Mouse (Mus musculus) embryonic fibroblast, embryonic 13.5 days (primary cell): Measurements from ENCODE around the gene Dip2b.

Source experiments
- CTCF ChIP-seq: IDR thresholded peaks from 2 replicates; pipeline ENCODE4 v1.5.1; 2011; ENCODE audit warnings: mild to moderate bottlenecking, control low read depth, low read length, moderate library complexity, borderline replicate concordance; ENCODE audit not compliant: insufficient read depth
- POLR2A ChIP-seq: IDR thresholded peaks from 2 replicates; pipeline ENCODE4 v1.6.1; 2011; ENCODE audit warnings: low read depth, mild to moderate bottlenecking, control low read depth, low read length, moderate library complexity

DNA sequence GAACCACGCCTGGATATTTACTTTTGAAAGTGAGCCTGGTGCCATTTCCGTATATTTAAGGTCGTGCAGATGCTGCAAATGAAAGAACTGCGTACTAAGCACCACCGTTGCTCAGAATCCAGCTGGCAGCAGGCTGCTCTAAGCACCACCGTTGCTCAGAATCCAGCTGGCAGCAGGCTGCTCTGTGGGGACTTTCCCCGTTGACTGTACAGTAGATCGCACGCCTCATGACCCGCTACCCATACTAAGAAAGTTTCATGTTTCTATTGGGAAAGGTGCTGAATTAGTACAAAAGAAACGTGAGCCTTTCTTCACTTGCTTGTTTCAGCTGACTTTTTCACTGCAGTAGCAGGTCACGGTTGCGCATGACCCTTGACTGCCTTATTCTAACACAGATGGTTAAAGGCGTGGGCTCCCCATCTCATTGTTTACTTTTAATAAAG lies 150.5 kb downstream of the Dip2b start:
- TF ChIP-seq CTCF (no peak), POLR2A (no peak)
